In the genomic region with DNA sequence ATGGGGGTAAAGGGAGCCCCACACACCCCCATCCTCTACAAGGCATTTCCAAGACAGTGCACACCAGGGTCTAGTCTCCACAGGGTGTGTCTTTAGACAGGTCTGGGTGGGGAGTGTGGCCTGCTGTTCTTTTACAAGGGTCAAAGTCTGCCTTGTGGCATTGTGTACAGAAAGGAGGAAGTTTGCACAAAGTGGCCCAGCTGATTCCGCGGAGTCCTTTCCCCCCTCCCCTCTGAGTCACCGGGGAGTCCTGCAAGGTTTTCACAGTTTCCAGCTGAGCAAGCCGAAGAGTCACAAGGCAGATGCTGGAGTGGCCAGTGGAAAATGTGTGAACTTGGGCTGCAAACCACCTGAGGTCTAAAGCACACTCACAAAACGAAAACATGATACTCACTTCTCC, we compare ENCODE assay signal across 8 mouse cellular contexts.
A peak's percentile ranks its signal among the peaks of the same experiment; 100 is the strongest.
DNase-seq lines count a peak whose midpoint lies in the region; ATAC-seq lines count a peak whose summit lies in the region.

No protein-coding gene starts in this region.

- no peaks in the 10 kb centered on the region for H3K36me3 ChIP-seq in heart, embryonic 10.5 days
- H3K36me3 ChIP-seq in megakaryocyte, embryonic 14.5 days (replicated peaks; ENCODE audit: low read length) = no peaks in the 10 kb centered on the region
- H3K36me3 ChIP-seq in hindbrain, embryonic 16.5 days (ENCODE audit: control insufficient read depth, insufficient read depth, low read length) = no peaks in the 10 kb centered on the region

- no peak for ATAC-seq in hindbrain, embryonic 16.5 days

- H3K27me3 ChIP-seq in heart, embryonic 10.5 days (ENCODE audit: insufficient read depth, poor library complexity, severe bottlenecking) = no peaks in the 10 kb centered on the region
- peaks cover 9% of the 10 kb centered on the region for H3K27me3 ChIP-seq in megakaryocyte, embryonic 14.5 days (replicated peaks)
- no peaks in the 10 kb centered on the region for H3K27me3 ChIP-seq in hindbrain, embryonic 16.5 days (replicated peaks; ENCODE audit: control insufficient read depth, insufficient read depth, low read length)

- 44% methylated on average over 5 of the region's 5 CpGs for WGBS in heart, embryonic 10.5 days
- WGBS in hindbrain, embryonic 16.5 days = 59% methylated on average over 5 of the region's 5 CpGs

- H3K9ac ChIP-seq in hindbrain, embryonic 16.5 days (ENCODE audit: low read depth, low read length) = no peak overlapping the region

- H3K27ac ChIP-seq in heart, embryonic 10.5 days = peak overlapping the region; percentile 67
- H3K27ac ChIP-seq in hindbrain, embryonic 16.5 days (ENCODE audit: low read depth, low read length) = no peak overlapping the region

- no peak overlapping the region for H3K4me3 ChIP-seq in heart, embryonic 10.5 days
- H3K4me3 ChIP-seq in megakaryocyte, embryonic 14.5 days (replicated peaks) = peak overlapping the region; percentile 73
- no peak overlapping the region for H3K4me3 ChIP-seq in hindbrain, embryonic 16.5 days (ENCODE audit: low read length)

- peak; percentile 18 for DNase-seq in R1 (ENCODE audit: low read depth, low spot score)
- no peak for DNase-seq in heart, embryonic 10.5 days (ENCODE audit: low spot score)
- DNase-seq in kidney, postnatal 14 days = peak; percentile 48
- DNase-seq in cerebellum, adult 8-10 months = no peak
- DNase-seq in right cerebral cortex, postnatal 14 days = no peak
- DNase-seq in thymus, postnatal 14 days = no peak

- H3K4me1 ChIP-seq in heart, embryonic 10.5 days = peaks cover 36% of the 10 kb centered on the region
- peaks cover 11% of the 10 kb centered on the region for H3K4me1 ChIP-seq in megakaryocyte, embryonic 14.5 days
- no peaks in the 10 kb centered on the region for H3K4me1 ChIP-seq in hindbrain, embryonic 16.5 days (ENCODE audit: control insufficient read depth, insufficient read depth, low read depth, low read length)

- no peaks in the 10 kb centered on the region for H3K9me3 ChIP-seq in heart, embryonic 10.5 days
- H3K9me3 ChIP-seq in megakaryocyte, embryonic 14.5 days = no peaks in the 10 kb centered on the region
- no peaks in the 10 kb centered on the region for H3K9me3 ChIP-seq in hindbrain, embryonic 16.5 days (ENCODE audit: control insufficient read depth, low read length)

- no peak overlapping the region for H3K4me2 ChIP-seq in hindbrain, embryonic 16.5 days (ENCODE audit: low read length)

Comparison
In these comparisons a context has a peak if more than half of its experiments do, and no peak if none do; other contexts are left out.
1. DNase-seq: peak in R1 (single experiment) and kidney, postnatal 14 days (single experiment); none in heart, embryonic 10.5 days (single experiment), cerebellum, adult 8-10 months (single experiment), right cerebral cortex, postnatal 14 days (single experiment) and thymus, postnatal 14 days (single experiment).